Mouse (Mus musculus) neural tube, embryonic 14.5 days (tissue): Measurements from ENCODE around the gene Pgm2l1. TPM values are rescaled to one million over a fixed set of nuclear protein-coding genes. Genes with fewer than 3 reads are reported as not detected.

Experiments used
- polyA plus RNA-seq: library from polyadenylated mRNA; unstranded; fragments of >200 nt; fragmentation: Nextera tagmentation; extraction: Ambion mirVana; gene quantifications from 2 replicates; pipeline ENCODE4 v1.2.1, GENCODE M21; 2014

Gene Pgm2l1
- polyA plus RNA-seq, 1 experiment from 2014 or later = 38.5 TPM

Other genes with a start within 250 kb of the Pgm2l1 start
- 6.2 and 7.2 TPM in 2 replicates for gene Rnf169, start 246.9 kb upstream of the Pgm2l1 start, polyA plus RNA-seq
- 0.54 and 0.72 TPM in 2 replicates for gene Chrdl2, start 221.2 kb upstream of the Pgm2l1 start, polyA plus RNA-seq
- gene Pold3, start 105.8 kb upstream of the Pgm2l1 start, polyA plus RNA-seq = 42.8 and 44.2 TPM in 2 replicates
- gene Lipt2, start 68.1 kb upstream of the Pgm2l1 start, polyA plus RNA-seq = 17.6 and 19.1 TPM in 2 replicates
- gene Kcne3, start 50.9 kb upstream of the Pgm2l1 start, polyA plus RNA-seq = 0.62 TPM in 1 of 2 replicates, not detected in the other
- gene P4ha3, start 58.1 kb downstream of the Pgm2l1 start, polyA plus RNA-seq = 15.8 and 16.2 TPM in 2 replicates
- gene C2cd3, start 144.8 kb downstream of the Pgm2l1 start, polyA plus RNA-seq = 22.9 and 23.0 TPM in 2 replicates
- 155 and 163 TPM in 2 replicates for gene Ppme1, start 144.9 kb downstream of the Pgm2l1 start, polyA plus RNA-seq
- gene Ucp3, start 245.6 kb downstream of the Pgm2l1 start, polyA plus RNA-seq = not detected in 2 replicates